Mouse (Mus musculus) CD4-positive, CD25-positive, alpha-beta regulatory T cell, adult 4 months (primary cell): ENCODE results near the gene Xrn2. TPM values are rescaled to one million over a fixed set of nuclear protein-coding genes. Genes with fewer than 3 reads are reported as not detected.
A peak's percentile ranks its signal among the peaks of the same experiment; 100 is the strongest.
"Not testable (repeated sequence)": the region's sequence is repeated elsewhere in the genome, so short reads cannot be mapped to it uniquely, and the experiment has no call there.

Experiments
- ATAC-seq: one replicate; pipeline ENCODE4 v1.8.0; 2017
- polyA plus RNA-seq, 2 experiments: library from polyadenylated mRNA; unstranded; fragments of 100-300 nt; shearing (Covaris generic); gene quantifications; one replicate each; pipeline ENCODE4 v1.2.1; 2017

Gene Xrn2
- 100 to 1,000 TPM; 166 to 178 TPM for polyA plus RNA-seq

GRCm38 (mm10) chr2:147012623-147013184 is at the start of gene Xrn2:
Gene Xrn2 (plus strand): TSS chr2:147012996.
- peak; percentile 87 for ATAC-seq

GRCm38 (mm10) chr2:146975024-146975423 is 37.8 kb upstream of the Xrn2 start:
- no peak for ATAC-seq

GRCm38 (mm10) chr2:146975453-146976028 is 37.3 kb upstream of the Xrn2 start:
- ATAC-seq: no peak

- ATAC-seq: no peak
Observed at GRCm38 (mm10) chr2:146982786-146983185, 30.0 kb upstream of the Xrn2 start.

- ATAC-seq: no peak
Observed at GRCm38 (mm10) chr2:146984831-146985230, 28.0 kb upstream of the Xrn2 start.

GRCm38 (mm10) chr2:146985807-146986206 is 27.0 kb upstream of the Xrn2 start:
- no peak for ATAC-seq

- no peak for ATAC-seq
Observed at GRCm38 (mm10) chr2:146986429-146986828, 26.4 kb upstream of the Xrn2 start.

GRCm38 (mm10) chr2:147007265-147007664 is 5.5 kb upstream of the Xrn2 start:
- ATAC-seq: no peak

GRCm38 (mm10) chr2:147009084-147009483 is 3.7 kb upstream of the Xrn2 start:
- no peak for ATAC-seq

GRCm38 (mm10) chr2:147010141-147010540 is 2.7 kb upstream of the Xrn2 start:
- no peak for ATAC-seq

- no peak for ATAC-seq
Observed at GRCm38 (mm10) chr2:147010952-147011351, 1.8 kb upstream of the Xrn2 start.

GRCm38 (mm10) chr2:147011474-147012140 is 1.2 kb upstream of the Xrn2 start:
- ATAC-seq: peak; percentile 6

GRCm38 (mm10) chr2:147012141-147012622 is 614 bp upstream of the Xrn2 start:
- peak; percentile 9 for ATAC-seq

GRCm38 (mm10) chr2:147013194-147013969 is 586 bp downstream of the Xrn2 start:
- peak; percentile 30 for ATAC-seq

- no peak for ATAC-seq
Observed at GRCm38 (mm10) chr2:147014101-147014886, 1.5 kb downstream of the Xrn2 start.

- ATAC-seq: not testable (repeated sequence)
Observed at GRCm38 (mm10) chr2:147022041-147022440, 9.2 kb downstream of the Xrn2 start.

GRCm38 (mm10) chr2:147023067-147023466 is 10.3 kb downstream of the Xrn2 start:
- ATAC-seq: peak; percentile 71

GRCm38 (mm10) chr2:147023560-147023959 is 10.8 kb downstream of the Xrn2 start:
- ATAC-seq: peak; percentile 44

- no peak for ATAC-seq
Observed at GRCm38 (mm10) chr2:147033065-147033464, 20.3 kb downstream of the Xrn2 start.

- no peak for ATAC-seq
Observed at GRCm38 (mm10) chr2:147035864-147036263, 23.1 kb downstream of the Xrn2 start.

- no peak for ATAC-seq
Observed at GRCm38 (mm10) chr2:147047051-147047450, 34.3 kb downstream of the Xrn2 start.

GRCm38 (mm10) chr2:147053229-147053892 is 40.6 kb downstream of the Xrn2 start:
- ATAC-seq: no peak
